In the genomic region with DNA sequence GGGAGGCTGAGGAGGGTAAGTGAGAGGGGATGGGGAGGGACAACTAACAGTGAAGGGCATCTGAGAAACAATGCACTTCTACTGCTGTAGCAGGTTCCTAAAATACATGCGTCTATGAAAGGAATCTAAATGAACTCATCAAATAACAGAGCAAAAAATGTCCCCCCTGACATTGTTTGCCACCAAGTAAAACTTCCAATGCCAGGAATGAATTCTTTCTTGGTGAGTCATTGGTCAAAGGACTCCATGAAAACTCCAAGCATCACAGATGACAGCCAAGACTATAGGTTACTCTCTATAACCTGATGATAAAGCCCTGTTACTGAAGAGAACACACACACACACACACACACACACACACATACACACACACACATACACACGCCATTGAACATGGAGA, we compare ENCODE assay signal across 37 mouse cellular contexts. TPM values are rescaled to one million over a fixed set of nuclear protein-coding genes. Genes with fewer than 3 reads are reported as not detected.
"Had no signal": no experiment of that assay in that cellular context is flagged by ENCODE, and none has a peak within 500 bp of the region (broad histone marks: within the 10 kb centered on the region; RNA-seq: fewer than 3 reads in every experiment).

No protein-coding gene starts in this region.

- H3K9ac ChIP-seq: limb, embryonic 12.5 days; limb, embryonic 13.5 days; limb, embryonic 15.5 days; liver, embryonic 12.5 days; liver, embryonic 13.5 days; liver, embryonic 14.5 days; liver, embryonic 15.5 days; liver, postnatal 0 days; lung, embryonic 14.5 days; lung, embryonic 15.5 days; midbrain, embryonic 12.5 days; midbrain, embryonic 13.5 days; midbrain, embryonic 15.5 days; neural tube, embryonic 12.5 days had no signal

- H3K27ac ChIP-seq: limb, embryonic 10.5 days; limb, embryonic 12.5 days; limb, embryonic 13.5 days; limb, embryonic 15.5 days; liver, embryonic 12.5 days; liver, embryonic 13.5 days; liver, embryonic 14.5 days; liver, embryonic 15.5 days; lung, embryonic 15.5 days; macrophage; midbrain, embryonic 10.5 days; midbrain, embryonic 12.5 days; midbrain, embryonic 13.5 days; midbrain, embryonic 15.5 days; neural tube, embryonic 12.5 days had no signal

- DNase-seq: left cerebral cortex, postnatal 4 days; liver; liver, embryonic 13.5 days; liver, postnatal 0 days; lung, adult 18-20 months; lung, adult 2 months; lung, embryonic 14.5 days; lung, postnatal 10 days; lung, postnatal 14 days; lung, postnatal 36 days; lung, postnatal 4 days; midbrain, embryonic 14.5 days had no signal

- H3K36me3 ChIP-seq: limb, embryonic 10.5 days; limb, embryonic 12.5 days; limb, embryonic 13.5 days; liver, embryonic 12.5 days; liver, embryonic 13.5 days; liver, embryonic 15.5 days; lung, embryonic 15.5 days; midbrain, embryonic 10.5 days; midbrain, embryonic 12.5 days; midbrain, embryonic 13.5 days; midbrain, embryonic 15.5 days; neural tube, embryonic 12.5 days had no signal

- H3K4me1 ChIP-seq: liver, embryonic 12.5 days; liver, embryonic 13.5 days; liver, embryonic 15.5 days; megakaryocyte, embryonic 14.5 days had no signal

- ATAC-seq: liver, embryonic 12.5 days; liver, postnatal 0 days; lung, postnatal 0 days; midbrain, embryonic 13.5 days; midbrain, embryonic 15.5 days; midbrain, embryonic 16.5 days had no signal

- H3K9me3 ChIP-seq: limb, embryonic 10.5 days; limb, embryonic 12.5 days; limb, embryonic 13.5 days; limb, embryonic 15.5 days; liver, embryonic 12.5 days; liver, embryonic 13.5 days; liver, embryonic 15.5 days; lung, embryonic 15.5 days; midbrain, embryonic 10.5 days; midbrain, embryonic 12.5 days; midbrain, embryonic 13.5 days; midbrain, embryonic 15.5 days; neural tube, embryonic 12.5 days had no signal

- H3K27me3 ChIP-seq: midbrain, embryonic 15.5 days; neural tube, embryonic 12.5 days had no signal

- H3K4me2 ChIP-seq: limb, embryonic 12.5 days; limb, embryonic 13.5 days; limb, embryonic 15.5 days; liver, embryonic 11.5 days; liver, embryonic 12.5 days; liver, embryonic 13.5 days; liver, embryonic 15.5 days; lung, embryonic 14.5 days; lung, embryonic 15.5 days; midbrain, embryonic 11.5 days; midbrain, embryonic 12.5 days; midbrain, embryonic 13.5 days; midbrain, embryonic 15.5 days; neural tube, embryonic 12.5 days had no signal

- H3K4me3 ChIP-seq: limb, embryonic 10.5 days; limb, embryonic 12.5 days; limb, embryonic 13.5 days; limb, embryonic 15.5 days; liver, embryonic 12.5 days; liver, embryonic 13.5 days; liver, embryonic 15.5 days; lung, embryonic 15.5 days; megakaryocyte, embryonic 14.5 days; midbrain, embryonic 10.5 days; midbrain, embryonic 12.5 days; midbrain, embryonic 13.5 days; midbrain, embryonic 15.5 days; myocyte; neural tube, embryonic 12.5 days had no signal

RNA-seq across cellular contexts. Expression of gene Col16a1, which starts 16.5 kb away (rescaled TPM):
- total RNA-seq: megakaryocyte, adult 5-6 weeks; monocyte, adult 5-6 weeks had no signal
- polyA plus RNA-seq: macrophage had no signal

RNA-seq across cellular contexts. Expression of gene Adgrb2, which starts 46.5 kb away (rescaled TPM):
- total RNA-seq: liver, adult 2 months; megakaryocyte progenitor cell, adult 5-6 weeks; monocyte, adult 5-6 weeks had no signal
- polyA plus RNA-seq: liver, embryonic 16.5 days; liver, postnatal 0 days; macrophage had no signal
